Mouse (Mus musculus): ENCODE data around the gene Psmd7. TPM values are rescaled to one million over a fixed set of nuclear protein-coding genes. Genes with fewer than 3 reads are reported as not detected.

Gene Psmd7
- polyA plus RNA-seq, 1 experiment, result 56.9 TPM

DNA sequence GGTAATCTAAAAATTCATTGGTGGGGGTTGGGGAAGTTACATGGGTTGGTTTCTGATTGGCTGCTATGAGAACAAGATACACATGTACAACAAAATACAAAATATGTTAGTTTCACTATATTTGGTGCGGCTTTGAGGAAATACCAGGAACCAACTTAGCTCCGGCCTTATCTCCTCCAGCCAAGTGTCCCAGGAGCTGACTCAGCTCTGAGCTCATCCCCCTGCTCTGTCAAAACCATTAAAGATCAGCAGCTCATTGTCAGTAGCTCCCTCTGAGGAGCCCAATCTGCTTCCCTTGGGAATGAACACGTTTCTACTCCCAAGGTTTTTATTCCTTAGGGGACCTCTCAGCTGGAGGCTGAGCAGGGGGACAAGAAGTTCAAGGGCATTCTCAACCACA, 32.9 kb upstream of the Psmd7 start:
- Histone ChIP-seq H3K4me1 (ENCODE audit: control insufficient read depth, insufficient read depth, low read length) (no peaks in the 10 kb centered on the region), H3K27me3 (replicated peaks; ENCODE audit: control insufficient read depth, insufficient read depth, low read length) (no peaks in the 10 kb centered on the region; the same call in 1 of the 2 replicates), H3K27ac (ENCODE audit: insufficient read depth, low read depth, low read length) (no peak overlapping the region), H3K36me3 (ENCODE audit: control insufficient read depth, insufficient read depth, low read length) (no peaks in the 10 kb centered on the region), H3K4me3 (ENCODE audit: insufficient read depth, low read depth, low read length) (no peak overlapping the region)
- TF ChIP-seq POLR2A (IDR thresholded peaks at IDR 0.05; ENCODE audit: low read depth, low read length), result no peak
- no peak for TF ChIP-seq CTCF (conservative IDR thresholded peaks at IDR 0.05; ENCODE audit: insufficient read depth, insufficient read length, low read depth, low read length)
- WGBS, result 47% methylated on average over 3 of the region's 3 CpGs
- DNase-seq, result no peak

DNA sequence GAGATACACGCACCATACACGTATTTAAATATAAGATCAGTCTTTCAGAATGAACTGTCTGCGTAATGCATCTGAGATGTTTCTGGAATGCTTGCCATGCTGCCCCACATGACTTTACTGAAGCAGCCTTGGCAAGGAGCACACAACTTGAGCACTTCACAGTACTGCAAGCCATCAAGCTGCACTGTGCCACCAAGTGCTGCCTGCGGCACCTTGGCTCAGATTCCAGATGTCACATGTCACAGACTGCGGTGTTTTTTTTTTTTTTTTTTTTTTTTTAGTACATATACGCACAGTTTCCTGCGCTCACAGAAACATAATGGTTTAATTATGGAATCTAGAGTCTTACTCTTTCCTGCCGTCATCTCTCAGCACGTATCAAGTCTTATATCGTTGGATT, 30.2 kb upstream of the Psmd7 start:
- H3K27ac ChIP-seq (ENCODE audit: insufficient read depth, low read depth, low read length), result no peak overlapping the region
- WGBS, result 79% methylated on average over 10 of the region's 10 CpGs
- H3K4me3 ChIP-seq (ENCODE audit: insufficient read depth, low read depth, low read length), result no peak overlapping the region
- DNase-seq, result peak; percentile 14
- H3K4me1 ChIP-seq (ENCODE audit: control insufficient read depth, insufficient read depth, low read length), result no peaks in the 10 kb centered on the region
- H3K36me3 ChIP-seq (ENCODE audit: control insufficient read depth, insufficient read depth, low read length), result no peaks in the 10 kb centered on the region
- no peak for TF ChIP-seq POLR2A (IDR thresholded peaks at IDR 0.05; ENCODE audit: low read depth, low read length)
- TF ChIP-seq CTCF (conservative IDR thresholded peaks at IDR 0.05; ENCODE audit: insufficient read depth, insufficient read length, low read depth, low read length), result no peak
- no peaks in the 10 kb centered on the region for H3K27me3 ChIP-seq (replicated peaks; ENCODE audit: control insufficient read depth, insufficient read depth, low read length)

DNA sequence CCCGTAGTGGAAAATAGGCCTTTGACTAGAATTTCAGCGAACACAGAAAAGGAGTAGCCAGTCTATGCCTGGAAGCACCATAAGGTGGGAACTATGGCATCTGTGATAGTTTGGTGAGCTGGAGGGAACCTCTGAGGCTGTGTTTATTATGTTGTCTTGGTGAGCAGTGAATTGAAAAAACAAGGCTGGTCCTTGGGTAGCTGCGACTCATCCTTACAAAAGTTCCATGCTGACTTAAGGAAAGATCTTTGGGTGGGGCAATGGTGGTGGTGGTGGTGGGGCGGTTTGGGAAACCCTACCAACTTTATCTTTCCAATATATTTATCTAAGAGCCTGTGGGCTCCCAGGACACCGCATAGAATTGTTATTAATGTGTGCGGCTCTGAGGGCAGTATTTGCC, 25.1 kb upstream of the Psmd7 start:
- 89% methylated on average over 6 of the region's 6 CpGs for WGBS
- H3K27ac ChIP-seq (ENCODE audit: insufficient read depth, low read depth, low read length), result no peak overlapping the region

DNA sequence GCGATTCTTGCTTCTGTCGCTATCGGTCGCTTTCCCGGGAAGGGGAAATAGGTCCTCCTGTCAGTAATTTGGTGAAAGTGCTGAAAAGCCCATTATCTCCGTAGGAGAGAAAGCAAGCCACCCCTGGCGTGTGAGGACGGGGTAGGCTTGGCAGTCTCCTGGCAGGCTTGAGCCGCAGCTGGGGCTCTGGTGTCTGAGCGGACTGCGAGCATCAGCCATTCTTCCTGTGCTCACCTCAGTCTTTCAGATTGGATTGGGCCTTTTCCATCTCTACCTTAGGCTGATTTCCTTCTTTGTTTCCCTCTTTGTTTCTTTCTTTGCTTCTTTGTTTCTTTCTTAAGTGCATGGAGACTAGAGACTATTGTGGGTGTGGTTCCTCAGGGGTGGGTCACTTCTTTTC, 22.6 kb upstream of the Psmd7 start:
- WGBS, result 61% methylated on average over 11 of the region's 11 CpGs
- Histone ChIP-seq H3K36me3 (ENCODE audit: control insufficient read depth, insufficient read depth, low read length) (no peaks in the 10 kb centered on the region), H3K4me3 (ENCODE audit: insufficient read depth, low read depth, low read length) (no peak overlapping the region), H3K4me1 (ENCODE audit: control insufficient read depth, insufficient read depth, low read length) (no peaks in the 10 kb centered on the region), H3K27ac (ENCODE audit: insufficient read depth, low read depth, low read length) (no peak overlapping the region), H3K27me3 (replicated peaks; ENCODE audit: control insufficient read depth, insufficient read depth, low read length) (no peaks in the 10 kb centered on the region)
- no peak for DNase-seq
- TF ChIP-seq POLR2A (IDR thresholded peaks at IDR 0.05; ENCODE audit: low read depth, low read length) (no peak), CTCF (conservative IDR thresholded peaks at IDR 0.05; ENCODE audit: insufficient read depth, insufficient read length, low read depth, low read length) (no peak)

More for the DNA sequence above, 25.1 kb upstream of the Psmd7 start:
- H3K4me1 ChIP-seq (ENCODE audit: control insufficient read depth, insufficient read depth, low read length), result no peaks in the 10 kb centered on the region
- H3K27me3 ChIP-seq (replicated peaks; ENCODE audit: control insufficient read depth, insufficient read depth, low read length), result no peaks in the 10 kb centered on the region
- TF ChIP-seq CTCF (conservative IDR thresholded peaks at IDR 0.05; ENCODE audit: insufficient read depth, insufficient read length, low read depth, low read length), result no peak
- no peak for TF ChIP-seq POLR2A (IDR thresholded peaks at IDR 0.05; ENCODE audit: low read depth, low read length)
- no peak for DNase-seq
- no peaks in the 10 kb centered on the region for H3K36me3 ChIP-seq (ENCODE audit: control insufficient read depth, insufficient read depth, low read length)
- no peak overlapping the region for H3K4me3 ChIP-seq (ENCODE audit: insufficient read depth, low read depth, low read length)

DNA sequence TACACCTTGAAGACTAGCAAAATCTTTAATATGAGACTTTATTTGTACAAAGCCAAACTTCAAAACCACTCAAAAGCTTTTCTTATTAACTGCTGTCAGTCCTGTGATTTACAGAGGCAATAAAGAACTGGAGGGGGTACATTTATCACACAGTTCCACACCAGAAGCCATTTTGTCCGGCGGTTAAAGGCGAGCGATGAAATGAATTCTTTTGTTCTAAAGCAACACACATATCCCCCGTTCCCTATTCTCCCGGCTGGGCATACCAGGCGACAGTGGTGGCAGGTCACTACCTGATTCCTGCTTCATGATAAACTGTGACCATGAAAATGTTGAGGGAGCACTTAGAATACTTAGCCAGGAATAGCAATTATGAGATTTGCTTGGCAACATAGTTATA, 20.5 kb upstream of the Psmd7 start:
- TF ChIP-seq CTCF (conservative IDR thresholded peaks at IDR 0.05; ENCODE audit: insufficient read depth, insufficient read length, low read depth, low read length) (no peak), POLR2A (IDR thresholded peaks at IDR 0.05; ENCODE audit: low read depth, low read length) (no peak)
- Histone ChIP-seq H3K4me3 (ENCODE audit: insufficient read depth, low read depth, low read length) (no peak overlapping the region), H3K27ac (ENCODE audit: insufficient read depth, low read depth, low read length) (no peak overlapping the region), H3K36me3 (ENCODE audit: control insufficient read depth, insufficient read depth, low read length) (no peaks in the 10 kb centered on the region), H3K4me1 (ENCODE audit: control insufficient read depth, insufficient read depth, low read length) (no peaks in the 10 kb centered on the region), H3K27me3 (replicated peaks; ENCODE audit: control insufficient read depth, insufficient read depth, low read length) (no peaks in the 10 kb centered on the region)
- no peak for DNase-seq
- 49% methylated on average over 7 of the region's 7 CpGs for WGBS

DNA sequence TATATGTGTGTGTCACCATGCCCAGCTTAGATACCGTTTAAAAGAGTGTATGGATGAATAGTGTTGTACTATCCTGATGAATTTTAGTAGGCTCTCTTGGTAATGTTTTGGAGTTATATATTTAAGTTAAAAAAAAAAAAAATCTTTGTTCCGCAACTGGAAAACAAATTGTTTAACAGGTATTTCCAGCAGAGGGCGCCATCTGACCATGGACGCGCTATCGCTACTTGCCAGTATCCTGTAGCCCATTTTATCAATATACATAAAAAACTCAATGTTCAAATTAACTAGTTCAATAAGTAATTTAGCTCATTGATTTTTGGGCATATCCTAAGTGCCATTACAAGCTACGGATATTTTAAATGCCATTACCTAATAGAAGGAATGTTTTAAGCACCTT, 14.8 kb upstream of the Psmd7 start:
- peak; percentile 58 for DNase-seq
- TF ChIP-seq CTCF (conservative IDR thresholded peaks at IDR 0.05; ENCODE audit: insufficient read depth, insufficient read length, low read depth, low read length) (peak; percentile 82), POLR2A (IDR thresholded peaks at IDR 0.05; ENCODE audit: low read depth, low read length) (no peak)
- WGBS, result 3% methylated on average over 7 of the region's 7 CpGs

DNA sequence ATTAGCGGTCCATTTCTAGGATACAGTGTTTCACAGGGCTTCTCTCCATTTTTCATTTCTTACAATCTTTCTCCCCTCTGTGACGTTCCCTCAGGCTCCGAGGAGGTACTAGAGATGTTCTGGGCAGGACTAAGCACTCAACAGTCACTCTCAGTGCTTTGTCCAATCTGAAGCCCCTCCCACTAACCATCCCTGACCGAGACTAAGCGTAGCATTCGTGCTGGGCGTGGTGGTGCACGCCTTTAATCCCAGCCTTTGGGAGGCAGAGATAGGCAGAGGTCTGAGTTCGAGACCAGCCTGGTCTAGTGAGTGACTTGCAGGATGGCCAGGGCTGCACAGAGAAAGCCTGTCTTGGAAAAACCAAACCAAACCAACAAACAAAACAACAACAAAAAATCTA, 11.4 kb upstream of the Psmd7 start:
- 85% methylated on average over 9 of the region's 9 CpGs for WGBS
- DNase-seq, result no peak
- Histone ChIP-seq H3K27ac (ENCODE audit: insufficient read depth, low read depth, low read length) (no peak overlapping the region), H3K36me3 (ENCODE audit: control insufficient read depth, insufficient read depth, low read length) (no peaks in the 10 kb centered on the region), H3K4me1 (ENCODE audit: control insufficient read depth, insufficient read depth, low read length) (no peaks in the 10 kb centered on the region), H3K27me3 (replicated peaks; ENCODE audit: control insufficient read depth, insufficient read depth, low read length) (no peaks in the 10 kb centered on the region), H3K4me3 (ENCODE audit: insufficient read depth, low read depth, low read length) (no peak overlapping the region)
- no peak for TF ChIP-seq CTCF (conservative IDR thresholded peaks at IDR 0.05; ENCODE audit: insufficient read depth, insufficient read length, low read depth, low read length)
- no peak for TF ChIP-seq POLR2A (IDR thresholded peaks at IDR 0.05; ENCODE audit: low read depth, low read length)

More for the DNA sequence above, 14.8 kb upstream of the Psmd7 start:
- H3K27ac ChIP-seq (ENCODE audit: insufficient read depth, low read depth, low read length), result no peak overlapping the region
- no peaks in the 10 kb centered on the region for H3K4me1 ChIP-seq (ENCODE audit: control insufficient read depth, insufficient read depth, low read length)
- H3K27me3 ChIP-seq (replicated peaks; ENCODE audit: control insufficient read depth, insufficient read depth, low read length), result no peaks in the 10 kb centered on the region
- H3K4me3 ChIP-seq (ENCODE audit: insufficient read depth, low read depth, low read length), result no peak overlapping the region
- H3K36me3 ChIP-seq (ENCODE audit: control insufficient read depth, insufficient read depth, low read length), result no peaks in the 10 kb centered on the region

DNA sequence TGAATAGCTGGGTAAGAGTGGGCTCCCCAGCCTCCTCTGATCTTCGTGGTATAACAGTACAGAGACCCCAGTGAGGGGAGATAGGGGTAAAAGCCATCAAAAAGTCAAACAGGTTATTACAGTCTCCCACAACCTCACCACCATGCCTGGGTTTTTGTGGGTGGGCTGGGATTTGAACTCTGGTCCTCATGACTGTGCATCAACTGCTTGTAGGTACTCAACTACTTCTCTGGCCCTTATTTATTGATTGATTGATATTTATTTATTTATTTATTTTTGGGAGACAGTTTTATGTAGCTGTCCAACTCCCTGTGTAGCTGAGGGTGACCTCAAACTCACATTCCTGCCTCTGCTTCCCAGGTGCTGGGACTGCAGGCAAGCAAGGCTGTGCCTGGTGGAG, 9.5 kb upstream of the Psmd7 start:
- Histone ChIP-seq H3K4me1 (ENCODE audit: control insufficient read depth, insufficient read depth, low read length) (no peaks in the 10 kb centered on the region), H3K36me3 (ENCODE audit: control insufficient read depth, insufficient read depth, low read length) (no peaks in the 10 kb centered on the region), H3K4me3 (ENCODE audit: insufficient read depth, low read depth, low read length) (no peak overlapping the region), H3K27ac (ENCODE audit: insufficient read depth, low read depth, low read length) (no peak overlapping the region), H3K27me3 (replicated peaks; ENCODE audit: control insufficient read depth, insufficient read depth, low read length) (no peaks in the 10 kb centered on the region)
- WGBS, result 47% methylated on average over 1 of the region's 1 CpGs
- TF ChIP-seq POLR2A (IDR thresholded peaks at IDR 0.05; ENCODE audit: low read depth, low read length), result no peak
- no peak for TF ChIP-seq CTCF (conservative IDR thresholded peaks at IDR 0.05; ENCODE audit: insufficient read depth, insufficient read length, low read depth, low read length)
- DNase-seq, result no peak

All from kidney, adult 2 months (tissue).